Mouse (Mus musculus) gastrocnemius, adult 2 months (tissue): ENCODE measurements around the gene Bud13. TPM values are rescaled to one million over a fixed set of nuclear protein-coding genes. Genes with fewer than 3 reads are reported as not detected.

Experiments
- DNase-seq: peaks from one replicate; pipeline ENCODE4 v3.0.0; 2022
- H3K27ac ChIP-seq: fragments of 200-600 bp; 2 replicates; pipeline ENCODE4 v1.8.1; 2022; ENCODE audit warnings: mild to moderate bottlenecking
- H3K4me3 ChIP-seq: fragments of 200-600 bp; 2 replicates; pipeline ENCODE4 v1.8.1; 2022; ENCODE audit warnings: mild to moderate bottlenecking, moderate library complexity
- CTCF ChIP-seq: fragments of 200-600 bp; IDR thresholded peaks from 2 replicates; pipeline ENCODE4 v1.8.1; 2022; ENCODE audit warnings: antibody characterized with exemption, mild to moderate bottlenecking, moderate library complexity
- intact Hi-C: fragments of 180-260 bp; cut with DNase I; formaldehyde crosslinking; loops from one replicate; pipeline ENCODE4 v1.15.1; 2025
- total RNA-seq, 2 experiments: library from RNA; stranded (reverse); gene quantifications; 2 replicates each; pipeline ENCODE4 v1.2.3; 2021

The Bud13 gene
- total RNA-seq, 2 experiments from 2014 or later: 8.4 to 8.5 TPM

- H3K4me3 ChIP-seq: no peak overlapping the region
- intact Hi-C loops: no loop called here
- no peak overlapping the region for H3K27ac ChIP-seq
- TF ChIP-seq CTCF: no peak
- no peak for DNase-seq
Observed at GRCm38 (mm10) chr9:46257546-46257945, 25.3 kb upstream of the Bud13 start.

DNA sequence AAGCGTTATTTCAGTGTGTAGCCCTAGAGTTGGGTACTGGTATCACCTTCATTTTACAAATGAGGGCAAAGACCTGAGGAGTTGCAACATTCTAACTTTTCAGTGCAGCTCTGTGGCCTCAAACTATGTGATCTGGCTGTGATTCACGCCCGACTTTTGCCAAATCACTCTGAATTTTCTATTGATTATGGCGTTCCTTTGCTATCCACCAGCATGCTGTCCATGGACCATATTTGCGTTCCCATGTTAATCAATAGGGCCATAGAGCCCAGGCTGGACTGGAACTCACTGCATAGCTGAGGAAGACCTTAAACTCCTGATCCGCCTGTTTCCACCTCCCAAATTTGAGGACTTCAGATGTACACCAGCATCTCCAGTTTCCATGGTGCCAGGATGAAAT, 23.7 kb upstream of the Bud13 start:
- DNase-seq: no peak
- intact Hi-C loops: no loop called here
- no peak overlapping the region for H3K27ac ChIP-seq
- TF ChIP-seq CTCF: no peak
- H3K4me3 ChIP-seq: no peak overlapping the region

- H3K4me3 ChIP-seq: no peak overlapping the region
- H3K27ac ChIP-seq: no peak overlapping the region
- intact Hi-C loops: no loop called here
- no peak for TF ChIP-seq CTCF
- DNase-seq: peak; percentile 38
Observed at GRCm38 (mm10) chr9:46261131-46261530, 21.7 kb upstream of the Bud13 start.

DNA sequence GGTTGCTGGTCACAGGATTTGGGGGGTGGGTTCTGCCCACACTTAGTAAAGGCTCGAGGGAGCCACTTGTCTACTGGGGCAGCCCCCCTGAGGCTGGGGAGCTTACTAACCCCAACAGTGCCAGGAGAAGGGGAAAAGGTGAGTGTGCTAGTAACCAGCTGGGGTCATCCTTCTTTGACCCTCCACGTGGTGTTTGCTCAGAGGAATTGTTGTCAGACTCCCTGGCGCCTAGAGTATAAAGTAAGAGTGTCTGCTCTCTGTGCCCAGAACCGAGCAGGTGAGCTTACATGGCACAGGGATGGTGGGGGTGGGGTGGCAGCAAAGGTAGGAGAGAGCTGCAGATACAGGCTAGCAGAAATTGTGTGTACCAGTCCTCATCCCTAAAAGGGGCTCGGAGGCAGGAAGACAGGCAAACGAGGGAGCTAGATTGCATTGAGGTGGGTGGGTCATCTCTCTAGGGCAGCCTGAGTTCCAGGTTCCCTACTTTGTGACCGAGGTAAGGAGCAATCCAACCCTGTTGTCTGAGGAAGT, 14.4 kb upstream of the Bud13 start, which contains the start of gene Apoa5:
TSS of gene Apoa5 (plus strand) at position 291 of the 531 bp plus-strand sequence.
- intact Hi-C loops: no loop called here
- TF ChIP-seq CTCF: no peak
- H3K4me3 ChIP-seq: no peak within 1 kb of the TSS
- no peak within 1 kb of the TSS for H3K27ac ChIP-seq
- DNase-seq: no peak

GRCm38 (mm10) chr9:46269125-46269524, 13.7 kb upstream of the Bud13 start:
- Histone ChIP-seq H3K4me3 (no peak overlapping the region), H3K27ac (no peak overlapping the region)
- no peak for TF ChIP-seq CTCF
- intact Hi-C loops: no loop called here
- no peak for DNase-seq

DNA sequence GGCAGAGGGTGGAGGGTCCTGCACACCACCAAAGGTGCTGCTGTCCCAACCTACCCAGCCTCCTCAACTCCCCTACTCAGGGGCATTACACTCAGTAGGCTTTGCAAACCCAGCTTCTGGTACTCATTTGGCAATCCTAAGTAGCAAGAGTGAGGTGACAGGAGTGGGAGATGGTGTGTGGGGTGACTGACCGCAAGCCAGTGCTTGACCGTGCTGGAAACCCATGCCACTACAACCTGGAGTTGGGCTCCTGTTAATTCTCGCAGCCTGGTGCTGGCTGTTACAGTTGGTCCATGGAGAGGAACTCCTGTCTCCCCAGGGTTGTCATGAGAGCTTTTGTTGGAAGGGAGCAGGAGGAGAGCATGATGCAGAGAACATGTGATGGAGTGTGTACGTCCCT, 12.0 kb upstream of the Bud13 start:
- TF ChIP-seq CTCF: no peak
- Histone ChIP-seq H3K4me3 (no peak overlapping the region), H3K27ac (no peak overlapping the region)
- no peak for DNase-seq
- intact Hi-C loops: no loop called here

DNA sequence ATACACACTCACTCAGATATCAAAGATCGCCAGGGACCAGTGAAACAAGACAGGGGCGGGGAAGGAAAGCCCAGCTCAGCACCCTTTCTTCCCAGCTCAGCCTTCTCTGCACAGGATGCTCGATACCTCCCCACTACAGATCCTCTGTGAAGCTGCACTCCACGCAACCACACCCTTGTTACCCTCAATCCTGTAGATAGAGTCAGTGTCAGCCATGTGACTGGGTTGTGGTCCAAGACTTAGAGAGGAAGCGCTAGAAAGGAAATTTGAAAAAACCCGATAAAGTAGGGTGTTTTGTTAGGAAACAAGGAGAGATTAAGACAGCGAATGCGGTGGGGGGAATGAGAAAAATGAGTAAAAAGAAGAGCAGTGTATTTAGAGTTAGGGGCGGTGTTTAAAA, 10.7 kb upstream of the Bud13 start:
- intact Hi-C loops: no loop called here

GRCm38 (mm10) chr9:46272677-46273454, 9.9 kb upstream of the Bud13 start, which contains the start of gene Zpr1:
Gene Zpr1 (plus strand): TSS chr9:46273064.
- TF ChIP-seq CTCF: peak; percentile 45
- Histone ChIP-seq H3K27ac (peak within 1 kb of the TSS; percentile 88), H3K4me3 (peak within 1 kb of the TSS; percentile 99)
- peak; percentile 92 for DNase-seq
- intact Hi-C loops: no loop called here

More for the DNA sequence above, 10.7 kb upstream of the Bud13 start:
- H3K27ac ChIP-seq: no peak overlapping the region
- no peak for DNase-seq
- no peak for TF ChIP-seq CTCF
- no peak overlapping the region for H3K4me3 ChIP-seq

- TF ChIP-seq CTCF: no peak
- H3K27ac ChIP-seq: no peak overlapping the region
- intact Hi-C loops: no loop called here
- no peak for DNase-seq
- peak overlapping the region; percentile 99; the same call in 1 of the 2 replicates for H3K4me3 ChIP-seq
Observed at GRCm38 (mm10) chr9:46274494-46274893, 8.3 kb upstream of the Bud13 start.

DNA sequence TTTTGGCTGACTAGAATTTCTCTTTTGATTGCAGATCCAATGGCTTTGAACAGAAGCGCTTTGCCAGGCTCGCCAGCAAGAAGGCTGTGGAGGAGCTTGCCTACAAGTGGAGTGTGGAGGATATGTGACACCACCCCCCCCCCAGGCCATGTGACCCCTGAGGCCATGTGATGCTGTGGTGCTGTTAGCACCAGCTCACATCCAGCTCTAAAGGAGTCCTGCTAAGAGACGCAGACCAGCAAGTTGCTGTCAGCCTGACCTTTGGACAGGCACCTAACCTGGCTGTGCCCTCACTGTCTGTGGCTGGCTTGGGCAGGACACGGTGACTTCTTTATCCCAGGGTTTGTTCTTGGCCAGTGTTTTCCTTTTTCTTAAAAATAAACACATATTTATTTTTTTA, 15.6 kb downstream of the Bud13 start:
- no peak overlapping the region for H3K4me3 ChIP-seq
- peak; percentile 39 for DNase-seq
- no peak for TF ChIP-seq CTCF
- intact Hi-C loops: no loop called here
- H3K27ac ChIP-seq: peak overlapping the region; percentile 48; the same call in 1 of the 2 replicates

GRCm38 (mm10) chr9:46302142-46302541, 19.3 kb downstream of the Bud13 start:
- intact Hi-C loops: no loop called here
- peak; percentile 35 for DNase-seq
- H3K4me3 ChIP-seq: no peak overlapping the region
- no peak overlapping the region for H3K27ac ChIP-seq
- peak; percentile 96; the same call in 1 of the 2 replicates for TF ChIP-seq CTCF

GRCm38 (mm10) chr9:46309121-46309520, 26.3 kb downstream of the Bud13 start:
- intact Hi-C loops: no loop called here
- DNase-seq: no peak
- TF ChIP-seq CTCF: peak; percentile 47
- Histone ChIP-seq H3K27ac (no peak overlapping the region), H3K4me3 (no peak overlapping the region)

DNA sequence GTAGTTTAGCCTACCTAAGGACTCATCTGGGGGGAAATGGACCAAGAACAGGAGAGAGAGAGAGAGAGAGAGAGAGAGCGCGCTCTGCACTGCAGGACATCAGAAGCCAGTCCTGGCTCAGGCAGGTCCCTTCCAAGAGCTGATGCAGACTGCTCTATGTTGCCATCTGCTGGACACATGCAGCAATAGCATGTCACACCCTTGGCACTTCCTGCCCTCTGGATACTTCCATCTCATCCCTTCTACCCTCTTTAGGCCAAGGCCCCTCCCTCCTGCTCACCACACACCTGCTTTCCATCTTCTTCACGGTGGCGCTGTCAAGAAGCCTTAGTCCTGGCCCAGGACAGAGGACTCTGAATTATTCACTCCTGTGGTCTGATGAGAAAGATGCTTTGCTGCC, 31.7 kb downstream of the Bud13 start:
- DNase-seq: peak; percentile 69
- TF ChIP-seq CTCF: peak; percentile 97
- no peak overlapping the region for H3K4me3 ChIP-seq
- no peak overlapping the region for H3K27ac ChIP-seq
- intact Hi-C loops: no loop called here

DNA sequence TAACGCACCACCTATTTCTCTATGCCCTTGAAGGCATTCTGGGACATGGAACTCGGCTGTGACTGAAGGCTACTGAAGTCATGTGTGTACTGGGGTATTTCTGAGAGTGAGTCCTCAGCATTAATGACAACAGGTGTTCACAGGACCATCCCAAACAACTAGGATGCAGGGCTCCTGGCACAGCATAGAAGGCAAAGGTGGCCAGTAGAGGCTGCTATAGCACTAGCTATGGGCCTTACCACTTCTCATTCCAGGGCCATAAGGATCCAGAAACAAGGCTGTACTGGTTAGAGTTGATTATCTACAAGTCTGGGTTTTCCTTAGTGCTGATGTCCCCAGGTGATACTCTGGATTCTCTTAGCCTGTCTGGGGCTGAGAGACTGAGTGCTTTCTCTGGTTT, 32.1 kb downstream of the Bud13 start:
- intact Hi-C loops: no loop called here
- H3K27ac ChIP-seq: no peak overlapping the region
- H3K4me3 ChIP-seq: no peak overlapping the region
- TF ChIP-seq CTCF: no peak
- DNase-seq: no peak
